Mouse (Mus musculus): ENCODE data around the gene Arpc4.
A peak's percentile ranks its signal among the peaks of the same experiment; 100 is the strongest.
"Not testable (repeated sequence)": the region's sequence is repeated elsewhere in the genome, so short reads cannot be mapped to it uniquely, and the experiment has no call there.

Gene Arpc4

DNA sequence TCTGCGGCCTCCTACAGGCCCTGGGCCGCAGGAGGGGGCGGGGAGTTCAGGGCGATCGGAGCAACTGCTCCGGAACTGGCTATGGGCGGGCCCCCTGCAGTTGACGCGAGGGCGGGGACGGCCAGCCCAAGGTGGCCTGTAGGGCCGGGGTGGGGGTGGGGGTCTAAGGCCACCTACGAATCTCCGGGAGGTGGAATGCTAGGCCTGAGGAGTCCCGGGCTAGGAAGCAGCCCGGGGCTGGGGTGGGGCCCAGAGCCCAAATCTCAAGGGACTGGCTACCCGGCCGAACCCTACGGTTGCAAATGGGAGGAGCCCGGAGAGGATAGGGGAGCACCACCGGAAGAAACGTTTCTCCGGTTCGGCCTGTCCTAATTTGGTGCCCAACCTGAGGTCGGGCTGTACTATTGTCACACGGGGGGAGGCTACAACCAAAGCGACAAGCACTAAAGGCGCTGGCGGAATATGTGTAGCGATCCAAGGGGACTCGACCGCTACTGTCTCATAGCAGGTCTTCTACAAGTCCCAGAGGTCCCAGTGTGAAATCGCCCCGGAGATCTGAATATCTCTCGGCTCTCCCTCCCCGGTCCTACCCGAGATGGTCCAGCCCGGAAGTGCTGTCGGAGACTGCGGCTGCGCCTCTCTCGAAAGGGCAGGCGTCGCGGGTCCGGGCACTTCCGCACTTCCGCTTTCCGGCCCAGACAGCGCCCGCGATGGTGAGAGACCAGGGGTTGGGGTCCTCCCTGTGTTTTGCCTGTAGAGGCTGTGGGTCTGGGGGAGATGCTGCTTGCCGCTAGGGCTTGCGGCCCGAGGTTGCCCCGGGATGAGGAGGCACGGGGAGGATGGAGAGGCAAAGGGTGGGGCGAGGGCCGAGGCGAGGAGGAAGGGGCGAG, at the start of gene Arpc4, which contains the start of gene Tada3:
Arpc4 (plus strand) TSS at position 620 of the 890 bp plus-strand sequence.
Tada3 (minus strand) TSS at position 388 of the 890 bp plus-strand sequence.
- peak; percentile 92 to 97 for DNase-seq

DNA sequence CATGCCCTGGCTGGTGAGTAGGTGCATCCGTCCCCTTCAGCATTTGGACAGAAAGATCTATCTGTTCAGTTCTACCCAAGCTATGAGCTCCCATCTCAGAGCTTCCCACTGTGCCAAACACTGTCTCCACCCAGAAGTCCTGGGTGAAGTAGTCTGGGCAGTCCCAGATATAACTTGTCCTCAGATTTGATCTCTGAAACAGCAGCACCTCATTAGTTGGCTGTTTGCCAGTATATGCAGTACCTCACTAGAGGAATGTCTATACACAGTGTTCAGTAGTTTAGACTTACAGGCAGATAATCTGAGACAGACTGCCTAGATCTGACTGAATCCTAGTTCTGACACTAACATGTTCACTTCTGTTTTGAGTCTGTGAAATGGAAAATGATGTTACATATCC, 48.5 kb upstream of the Arpc4 start:
- no peak for DNase-seq

GRCm38 (mm10) chr6:113330547-113330946, 47.4 kb upstream of the Arpc4 start:
- DNase-seq: no peak

- no peak for DNase-seq
Observed at GRCm38 (mm10) chr6:113331721-113332120, 46.2 kb upstream of the Arpc4 start.

DNA sequence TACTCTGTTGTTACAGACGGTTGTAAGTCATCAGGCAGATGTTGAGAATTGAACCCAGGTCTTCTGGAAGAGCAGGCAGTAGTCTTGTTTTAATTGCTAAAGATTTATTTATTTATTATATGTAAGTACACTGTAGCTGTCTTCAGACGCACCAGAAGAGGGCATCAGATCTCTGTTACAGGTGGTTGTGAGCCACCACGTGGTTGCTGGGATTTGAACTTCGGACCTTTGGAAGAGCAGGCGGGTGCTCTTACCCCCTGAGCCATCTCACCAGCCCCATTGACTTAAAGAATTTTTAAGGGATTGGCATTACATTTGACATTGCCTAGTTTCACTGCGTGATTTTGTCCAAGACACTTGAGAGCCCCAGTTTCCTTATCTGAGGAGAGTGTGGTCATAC, 45.2 kb upstream of the Arpc4 start:
- not testable (repeated sequence) for DNase-seq

DNA sequence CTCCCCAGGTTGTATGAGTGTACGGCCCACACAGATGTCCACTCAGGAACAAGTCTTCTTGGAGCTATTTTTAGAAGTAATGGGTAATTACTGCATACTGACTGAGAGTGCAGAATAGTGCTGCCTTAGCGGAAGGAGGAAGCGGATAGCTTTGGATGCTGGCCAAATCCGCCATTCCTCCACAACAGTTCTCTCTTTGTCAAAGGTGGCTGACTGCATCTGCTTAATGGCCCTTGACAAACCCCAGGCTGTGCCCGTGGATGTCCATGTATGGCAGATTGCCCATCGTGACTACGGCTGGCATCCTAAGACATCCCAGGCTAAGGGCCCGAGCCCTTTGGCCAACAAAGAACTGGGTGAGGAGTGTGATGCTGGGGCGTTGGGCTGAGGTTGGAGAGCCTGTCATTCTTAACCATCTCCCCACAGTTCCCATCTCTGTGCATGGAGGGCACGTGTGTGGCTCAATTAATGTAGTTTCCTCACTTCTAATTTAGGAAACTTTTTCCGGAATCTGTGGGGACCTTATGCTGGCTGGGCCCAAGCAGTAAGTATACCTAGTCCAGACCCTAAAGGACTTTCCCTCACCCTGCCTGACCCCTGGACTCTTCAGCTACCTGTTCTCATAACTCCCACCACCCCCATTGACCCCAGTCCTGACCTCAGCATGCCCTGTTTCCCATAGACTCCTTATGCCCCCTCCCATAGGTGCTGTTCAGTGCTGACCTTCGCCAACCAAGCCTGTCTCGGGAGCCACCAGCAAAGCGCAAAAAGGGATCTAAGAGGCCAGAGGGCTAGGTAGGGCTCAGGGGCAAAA, 44.6 kb upstream of the Arpc4 start:
- DNase-seq: peak; percentile 91 to 93

DNA sequence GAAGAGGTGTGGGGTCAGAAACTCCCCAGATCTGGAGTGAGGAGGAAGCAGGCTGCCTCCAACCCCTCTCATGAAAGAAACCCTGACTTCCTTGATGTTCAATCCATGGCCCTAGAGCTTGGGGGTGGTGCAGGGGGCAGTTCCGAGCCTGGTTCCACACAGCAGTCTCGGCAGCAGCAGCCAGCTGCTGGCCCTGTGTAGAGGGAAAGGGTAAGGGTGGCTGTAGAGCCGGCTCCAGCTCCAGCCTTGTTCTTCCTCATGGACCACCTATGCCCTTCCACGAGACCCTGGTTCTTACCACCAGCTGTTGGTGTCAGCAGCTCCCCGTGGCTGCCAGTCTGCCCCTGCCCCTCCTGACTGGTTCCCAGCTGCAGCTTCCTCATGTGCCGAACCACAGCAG, 43.7 kb upstream of the Arpc4 start:
- no peak for DNase-seq

DNA sequence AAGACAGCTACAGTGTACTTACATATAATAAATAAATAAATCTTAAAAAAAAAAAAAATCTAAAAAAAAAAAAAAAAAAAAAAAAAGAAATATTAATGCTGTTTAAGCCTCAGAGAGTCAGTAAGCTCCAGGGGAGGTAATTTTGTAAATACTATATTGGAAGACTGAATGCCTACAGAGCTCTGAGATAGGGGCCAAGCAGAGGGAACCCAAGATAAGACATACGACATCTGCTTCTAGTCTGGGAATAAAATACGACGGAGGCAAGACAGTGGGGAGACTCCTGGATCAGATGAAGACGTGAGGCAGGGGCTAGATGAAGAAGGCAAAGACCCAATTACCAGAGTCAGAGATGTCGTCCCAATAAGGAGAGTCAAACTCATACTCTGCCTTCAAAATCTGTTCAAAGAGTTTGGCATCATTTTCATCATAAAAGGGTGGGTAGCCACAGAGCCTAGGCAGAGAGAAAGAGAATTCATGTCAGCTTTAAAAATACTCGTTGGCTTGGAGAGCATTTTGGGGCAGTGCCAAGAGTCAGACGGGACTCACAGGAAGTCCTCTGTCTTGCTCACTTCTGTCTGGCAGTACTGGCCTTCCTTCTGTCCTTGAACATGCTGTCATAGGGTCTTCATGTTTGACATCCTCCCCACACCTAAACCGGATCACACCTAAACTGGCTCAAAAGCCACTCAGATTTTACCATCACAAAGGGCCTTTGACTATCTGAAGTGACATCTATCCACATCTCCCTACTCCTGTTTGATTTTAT, 40.9 kb upstream of the Arpc4 start:
- peak; percentile 63 to 68 for DNase-seq

GRCm38 (mm10) chr6:113341574-113341973, 36.3 kb upstream of the Arpc4 start:
- DNase-seq: no peak

- DNase-seq: no peak
Observed at GRCm38 (mm10) chr6:113342297-113342696, 35.6 kb upstream of the Arpc4 start.

GRCm38 (mm10) chr6:113343177-113344092, 34.5 kb upstream of the Arpc4 start, which contains the start of gene Camk1:
Gene Camk1, minus strand, starts transcription at chr6:113343984.
- peak; percentile 83 to 92 for DNase-seq

DNA sequence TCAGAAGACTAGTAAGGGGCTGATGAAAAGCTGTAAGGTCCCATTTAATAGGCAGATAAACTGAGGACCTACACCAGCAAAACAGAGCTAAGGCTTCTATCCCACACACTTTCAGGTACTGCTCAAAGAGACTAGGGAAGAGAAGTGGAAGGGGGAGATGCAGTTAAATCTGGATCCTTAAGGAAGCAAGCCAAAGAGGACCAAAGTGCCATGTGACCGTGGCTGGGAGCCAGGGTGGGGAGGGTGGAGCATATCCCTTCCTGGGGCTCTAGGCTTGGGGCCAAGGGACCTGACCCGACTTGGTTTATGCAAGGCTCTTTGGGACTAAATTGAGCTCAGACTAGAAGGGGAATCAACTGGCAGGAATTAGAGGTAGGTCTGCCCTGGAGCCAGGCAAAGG, 33.6 kb upstream of the Arpc4 start:
- DNase-seq: peak; percentile 98

- DNase-seq: no peak
Observed at GRCm38 (mm10) chr6:113346897-113347296, 31.0 kb upstream of the Arpc4 start.

- no peak for DNase-seq
Observed at GRCm38 (mm10) chr6:113350538-113350937, 27.4 kb upstream of the Arpc4 start.

DNA sequence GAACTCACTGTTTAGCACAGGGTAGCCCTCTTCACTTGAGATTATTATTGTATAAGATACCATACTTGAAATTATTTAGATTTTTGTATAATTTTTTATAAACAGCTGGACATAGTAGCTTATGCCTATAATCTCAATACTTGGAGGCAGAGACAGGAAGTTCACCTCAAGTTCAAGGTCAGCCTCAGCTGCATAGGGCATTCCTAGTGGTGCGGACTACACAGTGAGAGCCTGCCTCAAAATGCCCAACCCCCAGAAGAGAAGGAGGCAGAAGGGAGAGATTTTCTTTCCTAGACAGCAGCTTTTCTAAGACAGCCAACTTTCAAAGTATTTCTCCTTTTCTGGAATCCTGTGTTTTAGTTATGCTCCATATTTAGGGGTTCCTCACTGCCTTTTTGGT, 26.8 kb upstream of the Arpc4 start:
- DNase-seq: no peak

DNA sequence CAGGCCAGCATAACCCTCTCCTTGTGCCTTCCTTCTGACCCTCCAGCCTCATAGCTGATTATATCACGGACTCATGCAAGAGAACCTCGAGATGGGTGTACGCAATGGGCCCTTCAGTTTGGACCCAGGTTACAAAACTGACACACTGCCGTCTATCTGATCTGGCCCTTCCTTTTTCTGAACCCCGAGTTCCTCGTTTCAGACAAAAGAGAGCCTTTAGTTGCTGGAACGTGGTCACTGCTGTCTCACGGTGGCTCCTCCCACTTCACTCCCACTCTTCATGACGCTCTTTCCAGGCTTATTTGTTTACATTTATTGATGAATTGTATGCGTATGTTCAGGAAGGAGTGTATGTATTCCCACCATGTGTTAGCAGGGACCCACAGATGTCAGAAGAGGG, 26.3 kb upstream of the Arpc4 start:
- DNase-seq: no peak

DNA sequence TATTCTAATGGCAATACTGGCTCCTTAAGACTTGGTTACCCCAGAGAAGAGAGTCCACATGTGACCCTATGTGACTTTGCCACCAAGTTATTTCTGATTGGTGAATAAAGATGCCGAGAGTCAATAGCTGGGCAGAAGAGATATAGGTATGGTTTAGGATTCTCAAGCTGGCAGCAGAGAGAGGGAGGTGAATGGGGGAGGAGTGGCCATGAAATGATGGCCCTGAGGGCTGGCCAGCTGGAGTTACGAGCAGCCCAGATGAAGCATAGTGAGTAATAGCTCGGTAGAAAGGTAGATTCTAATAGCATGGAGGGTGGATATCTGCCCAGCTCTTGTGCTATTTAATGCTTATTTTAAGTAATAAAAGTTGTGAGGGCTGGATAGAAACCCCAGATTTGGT, 25.1 kb upstream of the Arpc4 start:
- no peak for DNase-seq

GRCm38 (mm10) chr6:113353696-113354095, 24.2 kb upstream of the Arpc4 start:
- no peak for DNase-seq

DNA sequence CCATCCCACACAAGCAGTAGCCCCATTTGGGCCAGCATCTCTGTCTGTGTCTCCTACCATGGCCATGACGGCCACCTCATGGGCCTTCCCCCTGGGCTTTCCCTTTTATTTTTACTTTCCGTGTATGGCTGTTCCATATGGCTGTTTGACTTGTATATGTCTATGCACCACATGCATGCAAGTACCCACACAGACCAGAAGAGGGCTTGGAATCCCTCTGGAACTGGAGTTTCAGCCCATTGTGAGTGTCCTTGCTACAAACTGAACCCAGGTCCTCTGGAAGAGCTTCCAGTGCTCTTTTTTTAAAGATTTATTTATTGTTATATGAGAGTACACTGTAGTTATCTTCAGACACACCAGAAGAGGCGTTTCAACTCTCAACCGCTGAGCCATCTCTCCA, 16.4 kb upstream of the Arpc4 start:
- no peak for DNase-seq

GRCm38 (mm10) chr6:113362241-113362640, 15.7 kb upstream of the Arpc4 start:
- DNase-seq: no peak

DNA sequence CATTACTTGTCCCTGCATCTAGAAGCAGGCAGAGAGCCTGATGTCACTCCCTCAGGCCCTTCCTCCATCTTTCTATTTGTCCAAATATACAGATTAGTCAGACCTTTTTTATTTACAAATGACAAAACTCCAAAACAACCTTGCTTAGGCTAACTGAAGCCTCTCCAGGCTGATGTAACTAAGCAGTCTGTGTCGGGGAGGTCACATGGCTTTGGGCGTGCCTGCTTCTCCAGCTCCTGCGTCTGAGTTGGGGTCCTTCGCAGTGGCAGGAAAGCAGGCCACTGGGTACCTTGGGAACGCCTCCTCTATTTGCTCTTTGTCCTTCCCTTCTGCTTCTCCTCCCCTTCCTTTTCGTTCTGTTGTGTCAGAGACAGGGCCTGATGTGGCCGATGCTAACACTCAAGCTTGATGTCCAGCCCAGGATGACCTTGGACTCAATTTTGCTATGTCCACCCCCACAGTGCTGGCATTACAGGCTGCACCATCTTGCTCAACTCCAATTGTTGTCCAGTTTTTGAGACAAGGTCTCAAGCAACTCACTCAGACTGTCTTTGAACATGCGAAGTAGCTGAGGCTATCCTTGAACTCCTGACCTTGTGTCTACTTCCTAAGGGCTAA, 13.3 kb upstream of the Arpc4 start:
- DNase-seq: no peak

Measured in kidney, postnatal 25 days (tissue).